Mouse (Mus musculus): ENCODE results near the gene Pdhb. TPM values are rescaled to one million over a fixed set of nuclear protein-coding genes. Genes with fewer than 3 reads are reported as not detected.
"Not testable (repeated sequence)": the region's sequence is repeated elsewhere in the genome, so short reads cannot be mapped to it uniquely, and the experiment has no call there.

Gene Pdhb
- polyA plus RNA-seq, 1 experiment from 2014 or later, result 460 TPM

GRCm38 (mm10) chr14:8124046-8124881 lies 48.6 kb downstream of the Pdhb start:
- Histone ChIP-seq H3K27ac (replicated peaks) (no peak overlapping the region), H3K36me3 (peaks cover 51% of the 10 kb centered on the region), H3K9me3 (no peaks in the 10 kb centered on the region), H3K4me2 (no peak overlapping the region), H3K27me3 (replicated peaks) (no peaks in the 10 kb centered on the region), H3K4me3 (no peak overlapping the region), H3K9ac (no peak overlapping the region), H3K4me1 (peaks cover 7% of the 10 kb centered on the region)
- no peak for ATAC-seq (ENCODE audit: extremely low read depth, insufficient number of reproducible peaks, low FRiP score, low TSS enrichment)
- WGBS, result 72% methylated on average over 7 of the region's 7 CpGs

GRCm38 (mm10) chr14:8123611-8124010 lies 49.2 kb downstream of the Pdhb start:
- not testable (repeated sequence) for H3K4me2 ChIP-seq; H3K4me1 ChIP-seq; H3K9ac ChIP-seq; H3K9me3 ChIP-seq; ATAC-seq (ENCODE audit: extremely low read depth, insufficient number of reproducible peaks, low FRiP score, low TSS enrichment); H3K27me3 ChIP-seq (replicated peaks); H3K27ac ChIP-seq (replicated peaks); H3K4me3 ChIP-seq
- H3K36me3 ChIP-seq, result peaks cover 51% of the 10 kb centered on the region
- 71% methylated on average over 10 of the region's 10 CpGs for WGBS

DNA sequence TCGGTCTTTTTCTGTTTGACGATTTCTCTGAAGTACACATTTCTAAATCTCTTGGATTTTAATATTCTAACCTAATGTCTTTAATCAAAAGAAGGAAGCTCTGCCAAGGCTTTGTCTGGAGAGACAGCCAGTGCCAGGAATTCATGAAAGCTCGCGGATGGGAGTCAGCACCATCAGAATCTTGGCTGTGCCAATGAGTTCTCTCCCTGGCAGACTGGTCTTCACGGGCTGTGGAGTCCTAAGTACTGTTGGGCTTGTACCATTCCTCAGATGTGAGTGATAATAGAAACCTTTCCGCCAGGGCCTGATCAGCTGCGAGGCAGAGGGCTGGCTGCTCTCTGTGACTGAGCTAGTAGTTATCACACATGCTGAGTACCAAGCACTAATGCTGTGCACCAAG lies 49.7 kb downstream of the Pdhb start:
- WGBS, result 86% methylated on average over 7 of the region's 7 CpGs
- peaks cover 7% of the 10 kb centered on the region for H3K4me1 ChIP-seq
- H3K4me2 ChIP-seq, result no peak overlapping the region
- no peak for ATAC-seq (ENCODE audit: extremely low read depth, insufficient number of reproducible peaks, low FRiP score, low TSS enrichment)
- no peaks in the 10 kb centered on the region for H3K9me3 ChIP-seq
- no peak overlapping the region for H3K9ac ChIP-seq
- H3K27ac ChIP-seq (replicated peaks), result no peak overlapping the region
- no peak overlapping the region for H3K4me3 ChIP-seq
- peaks cover 51% of the 10 kb centered on the region for H3K36me3 ChIP-seq
- H3K27me3 ChIP-seq (replicated peaks), result no peaks in the 10 kb centered on the region

DNA sequence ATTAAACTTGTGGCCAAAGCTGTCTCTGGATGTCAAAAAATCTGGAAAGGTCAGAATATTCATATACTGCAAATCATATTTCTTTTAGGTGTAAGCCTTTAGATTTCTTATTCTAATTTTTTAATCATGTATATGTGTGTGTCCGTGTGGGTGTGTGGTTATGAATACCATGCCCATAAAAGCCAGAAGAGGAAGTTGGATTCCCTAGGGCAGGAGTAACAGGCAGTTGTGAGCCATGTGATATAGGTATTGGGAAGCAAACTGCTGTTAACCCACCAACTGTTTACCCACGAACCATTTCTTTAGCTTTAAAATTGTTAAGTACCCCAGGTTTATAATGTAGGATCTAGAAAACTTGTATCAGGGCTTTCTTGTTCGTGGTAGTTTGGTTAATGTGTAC lies 52.9 kb downstream of the Pdhb start:
- Histone ChIP-seq H3K9ac (no peak overlapping the region), H3K4me2 (no peak overlapping the region), H3K9me3 (no peaks in the 10 kb centered on the region), H3K36me3 (peaks cover 30% of the 10 kb centered on the region), H3K4me3 (no peak overlapping the region), H3K27me3 (replicated peaks) (no peaks in the 10 kb centered on the region), H3K27ac (replicated peaks) (no peak overlapping the region), H3K4me1 (0 out of 2 replicates have a peak, but pooled peaks cover 4% of the 10 kb centered on the region)
- WGBS, result 74% methylated on average over 3 of the region's 3 CpGs
- ATAC-seq (ENCODE audit: extremely low read depth, insufficient number of reproducible peaks, low FRiP score, low TSS enrichment), result no peak

DNA sequence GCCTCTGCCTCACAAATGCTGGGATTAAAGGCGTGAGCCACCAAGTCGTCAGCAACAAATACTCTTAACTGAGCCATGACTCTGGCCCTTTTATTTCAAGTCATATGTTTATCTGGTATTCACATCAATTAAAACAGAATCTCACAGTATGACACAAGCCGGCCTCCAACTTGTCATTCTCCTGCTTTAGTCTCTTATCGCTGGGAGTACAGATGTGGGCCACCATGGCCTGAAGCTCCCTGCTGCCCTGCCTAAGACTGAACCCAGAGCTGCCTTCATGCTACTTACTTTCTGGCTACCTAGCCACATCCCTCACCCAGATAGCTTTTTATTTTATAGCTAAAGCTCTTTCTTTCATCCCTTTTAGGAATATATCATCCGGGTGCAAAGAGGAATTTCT lies 53.4 kb downstream of the Pdhb start:
- 0 out of 2 replicates have a peak, but pooled peaks cover 5% of the 10 kb centered on the region for H3K4me1 ChIP-seq
- H3K9ac ChIP-seq, result no peak overlapping the region
- WGBS, result 82% methylated on average over 5 of the region's 5 CpGs
- H3K4me2 ChIP-seq, result no peak overlapping the region
- H3K36me3 ChIP-seq, result peaks cover 30% of the 10 kb centered on the region
- H3K9me3 ChIP-seq, result no peaks in the 10 kb centered on the region
- no peak overlapping the region for H3K27ac ChIP-seq (replicated peaks)
- no peak overlapping the region for H3K4me3 ChIP-seq
- H3K27me3 ChIP-seq (replicated peaks), result no peaks in the 10 kb centered on the region
- no peak for ATAC-seq (ENCODE audit: extremely low read depth, insufficient number of reproducible peaks, low FRiP score, low TSS enrichment)

DNA sequence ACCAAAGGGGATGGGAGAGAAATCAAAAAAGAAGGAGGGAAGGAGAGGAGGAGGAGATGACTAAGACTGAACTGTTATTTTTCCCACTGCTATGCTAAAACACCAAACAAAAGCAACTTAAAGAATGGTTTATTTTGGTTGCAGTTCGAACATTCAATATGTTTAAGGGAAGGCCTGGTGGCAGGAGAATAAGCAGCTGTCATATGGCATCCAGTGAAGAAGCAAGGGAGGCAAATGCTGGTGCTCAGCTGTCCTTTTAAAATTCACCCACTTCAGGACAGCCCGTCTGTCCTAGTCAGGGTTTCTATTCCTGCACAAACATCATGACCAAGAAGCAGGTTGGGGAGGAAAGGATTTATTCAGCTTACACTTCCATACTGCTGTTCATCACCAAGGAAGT lies 55.5 kb downstream of the Pdhb start:
- Histone ChIP-seq H3K9ac (no peak overlapping the region), H3K4me1 (0 out of 2 replicates have a peak, but pooled peaks cover 3% of the 10 kb centered on the region), H3K9me3 (no peaks in the 10 kb centered on the region), H3K4me2 (no peak overlapping the region), H3K4me3 (no peak overlapping the region), H3K27me3 (replicated peaks) (no peaks in the 10 kb centered on the region), H3K27ac (replicated peaks) (no peak overlapping the region), H3K36me3 (peaks cover 15% of the 10 kb centered on the region)
- ATAC-seq (ENCODE audit: extremely low read depth, insufficient number of reproducible peaks, low FRiP score, low TSS enrichment), result no peak
- WGBS, result 74% methylated on average over 2 of the region's 2 CpGs

Other genes with a start within 250 kb of the Pdhb start
- not detected in 2 replicates for gene Gm45521, start 215.7 kb downstream of the Pdhb start, polyA plus RNA-seq (2015; fragmentation: Nextera tagmentation; extraction: Ambion mirVana)
- 0.05 and 0.13 TPM in 2 replicates for gene Dnase1l3, start 178.5 kb downstream of the Pdhb start, polyA plus RNA-seq (2015; fragmentation: Nextera tagmentation; extraction: Ambion mirVana)
- 10.4 and 12.5 TPM in 2 replicates for gene Abhd6, start 170.1 kb downstream of the Pdhb start, polyA plus RNA-seq (2015; fragmentation: Nextera tagmentation; extraction: Ambion mirVana)
- gene Rpp14, start 92.7 kb downstream of the Pdhb start, polyA plus RNA-seq (2015; fragmentation: Nextera tagmentation; extraction: Ambion mirVana), result 35.4 and 38.1 TPM in 2 replicates
- gene Pxk, start 74.8 kb downstream of the Pdhb start, polyA plus RNA-seq (2015; fragmentation: Nextera tagmentation; extraction: Ambion mirVana), result 24.6 and 25.9 TPM in 2 replicates
- 2.7 and 4.7 TPM in 2 replicates for gene Kctd6, start 41.1 kb upstream of the Pdhb start, polyA plus RNA-seq (2015; fragmentation: Nextera tagmentation; extraction: Ambion mirVana)
- 0.11 and 0.64 TPM in 2 replicates for gene Acox2, start 86.3 kb upstream of the Pdhb start, polyA plus RNA-seq (2015; fragmentation: Nextera tagmentation; extraction: Ambion mirVana)
- gene Fam107a, start 145.0 kb upstream of the Pdhb start, polyA plus RNA-seq (2015; fragmentation: Nextera tagmentation; extraction: Ambion mirVana), result 0.23 and 0.38 TPM in 2 replicates
- gene Oit1, start 205.7 kb upstream of the Pdhb start, polyA plus RNA-seq (2015; fragmentation: Nextera tagmentation; extraction: Ambion mirVana), result not detected in 2 replicates